Mouse (Mus musculus) liver, embryonic 14.5 days (tissue): ENCODE data around the gene Pax5. TPM values are rescaled to one million over a fixed set of nuclear protein-coding genes. Genes with fewer than 3 reads are reported as not detected.

Experiments
- ATAC-seq: fragments of 200-750 bp; cut with Nextera tagmentation; 2 replicates; pipeline ENCODE4 v1.8.0; 2017; ENCODE audit warnings: moderate number of reproducible peaks, mild to moderate bottlenecking, moderate library complexity; ENCODE audit not compliant: insufficient read depth
- DNase-seq, 3 experiments: peaks; one replicate each; pipeline ENCODE4 v3.0.0-alpha.2; 2012 to 2013; ENCODE audit warnings: low read depth in 3 of 3, low spot score in 3 of 3
- H3K27ac ChIP-seq: fragments of 300-500 bp; sonication (generic); 2 replicates; pipeline ENCODE4 v1.5.1; 2014; ENCODE audit warnings: moderate library complexity, mild to moderate bottlenecking, control low read depth, inconsistent platforms
- H3K27me3 ChIP-seq: fragments of 300-500 bp; sonication (generic); 2 replicates; pipeline ENCODE4 v1.6.1; 2014; ENCODE audit warnings: mild to moderate bottlenecking, low read length, moderate library complexity; ENCODE audit not compliant: control insufficient read depth, insufficient read depth
- H3K36me3 ChIP-seq: fragments of 300-500 bp; sonication (generic); replicated peaks from 2 replicates; pipeline ENCODE4 v1.6.1; 2014; ENCODE audit warnings: low read depth; ENCODE audit not compliant: control insufficient read depth, insufficient read depth
- H3K4me1 ChIP-seq, 2 experiments: fragments of 200-500 bp in 1 of 2; fragments of 300-500 bp in 1 of 2; sonication (generic) in 1 of 2; replicated peaks; 2 replicates each; pipeline ENCODE4 v1.6.1; 2012 to 2014; ENCODE audit warnings: antibody characterized with exemption in 1 of 2, inconsistent platforms in 1 of 2, low read length in 1 of 2; ENCODE audit not compliant: control insufficient read depth in 2 of 2, insufficient read depth in 2 of 2
- H3K4me2 ChIP-seq: fragments of 300-500 bp; sonication (generic); 2 replicates; pipeline ENCODE4 v1.6.1; 2014; ENCODE audit warnings: low read depth, mild to moderate bottlenecking, control low read depth, moderate library complexity
- H3K4me3 ChIP-seq, 2 experiments: fragments of 200-500 bp in 1 of 2; fragments of 300-500 bp in 1 of 2; sonication (generic) in 1 of 2; 2 replicates each; pipeline ENCODE4 v1.5.1; 2012 to 2014; ENCODE audit warnings: low read depth in 2 of 2, low read length in 2 of 2, mild to moderate bottlenecking in 2 of 2, control low read depth in 1 of 2, inconsistent platforms in 1 of 2, moderate library complexity in 1 of 2; ENCODE audit not compliant: insufficient read depth in 1 of 2
- H3K9ac ChIP-seq: fragments of 300-500 bp; sonication (generic); replicated peaks from 2 replicates; pipeline ENCODE4 v1.6.1; 2014; ENCODE audit warnings: mild to moderate bottlenecking, control low read depth, moderate library complexity
- H3K9me3 ChIP-seq: fragments of 300-500 bp; sonication (generic); 2 replicates; pipeline ENCODE4 v1.6.1; 2016; ENCODE audit warnings: low read length, mixed read lengths; ENCODE audit not compliant: control insufficient read depth
- CTCF ChIP-seq: IDR thresholded peaks from 2 replicates; pipeline ENCODE4 v1.5.1; 2016; ENCODE audit warnings: antibody characterized with exemption, low read depth, control low read depth
- EP300 ChIP-seq: IDR thresholded peaks from 2 replicates; pipeline ENCODE4 v1.6.1; 2016; ENCODE audit warnings: antibody characterized with exemption, low read depth
- WGBS: fragments of 180-500 bp; shearing (Covaris S2); extraction: QIAGEN DNeasy Blood & Tissue Kit; methylation state at CpG from one replicate; pipeline ENCODE4 v1.1.7; 2014; ENCODE audit not compliant: insufficient replicate concordance; 5-methylcytosine and 5-hydroxymethylcytosine counted together
- polyA plus RNA-seq, 2 experiments: library from polyadenylated mRNA; depleted of rRNA in 1 of 2; stranded (reverse) in 1 of 2; unstranded in 1 of 2; fragments of >200 nt; fragmentation: Nextera tagmentation in 1 of 2; extraction: Ambion mirVana in 1 of 2; gene quantifications; 2 replicates each; pipeline versions ENCODE4 v1.2.1 to v1.2.3; 2012 to 2014

The Pax5 gene
- polyA plus RNA-seq, 2 experiments = 0.05 to 0.12 TPM

DNA sequence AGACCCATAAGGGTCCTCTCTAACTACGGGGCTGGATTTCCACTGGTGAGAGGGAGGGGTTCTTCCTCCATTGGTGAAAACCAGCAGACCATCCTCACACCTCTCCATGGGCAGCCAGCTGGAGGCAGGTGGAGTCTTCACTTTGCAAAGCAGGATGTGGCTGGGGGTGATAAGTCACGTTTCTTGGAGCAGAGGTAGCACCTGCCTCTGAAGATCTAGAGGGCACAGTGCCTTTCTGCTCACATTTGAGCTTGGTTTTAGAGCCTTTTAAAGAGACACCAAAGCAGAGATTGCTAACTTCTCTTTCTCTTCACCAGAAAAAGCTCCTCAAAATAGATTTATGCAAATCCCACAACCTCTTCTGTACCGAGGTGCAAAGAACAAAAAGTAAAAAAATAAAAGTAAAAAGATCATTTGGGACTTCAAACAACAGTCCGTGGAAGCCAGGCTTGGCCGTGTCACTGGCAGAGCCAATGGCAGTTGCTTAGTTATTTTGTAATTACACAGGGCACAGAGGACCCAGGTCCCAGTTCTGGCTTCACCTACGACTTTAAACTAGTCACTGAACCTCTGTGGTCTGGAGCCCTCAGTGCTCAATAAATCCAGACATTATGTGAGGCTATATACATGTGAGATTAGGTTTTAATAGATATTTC lies 29.9 kb downstream of the Pax5 start:
- H3K27me3 ChIP-seq = no peaks in the 10 kb centered on the region
- H3K36me3 ChIP-seq = no peaks in the 10 kb centered on the region
- WGBS = 32% methylated on average over 6 of the region's 6 CpGs
- no peak overlapping the region for H3K27ac ChIP-seq
- H3K4me3 ChIP-seq = no peak overlapping the region
- H3K9ac ChIP-seq = no peak overlapping the region
- DNase-seq (no peak), ATAC-seq (no peak)
- no peaks in the 10 kb centered on the region for H3K4me1 ChIP-seq
- no peak overlapping the region for H3K4me2 ChIP-seq
- TF ChIP-seq CTCF (no peak), EP300 (no peak)
- no peaks in the 10 kb centered on the region for H3K9me3 ChIP-seq

DNA sequence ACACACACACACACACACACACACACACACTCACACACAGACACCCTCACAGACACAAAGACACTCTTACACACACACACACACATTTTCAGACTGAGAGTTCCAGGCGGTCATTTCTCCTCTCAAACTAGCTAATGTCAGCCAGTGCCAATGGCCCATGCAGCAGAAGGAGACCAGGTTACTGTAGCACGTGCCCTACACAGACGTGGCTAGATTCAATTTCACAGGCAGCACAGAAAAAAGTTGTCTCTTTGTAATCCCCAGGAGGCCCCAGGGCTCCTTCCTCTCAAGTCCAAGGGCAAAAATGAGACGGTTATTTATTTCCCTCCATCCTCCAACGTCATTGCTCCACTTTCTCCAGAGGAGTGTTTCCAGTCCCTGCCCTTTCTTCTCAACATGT lies 31.6 kb downstream of the Pax5 start:
- Histone ChIP-seq H3K4me2 (no peak overlapping the region), H3K36me3 (no peaks in the 10 kb centered on the region), H3K4me3 (no peak overlapping the region), H3K27me3 (no peaks in the 10 kb centered on the region), H3K4me1 (no peaks in the 10 kb centered on the region), H3K27ac (no peak overlapping the region), H3K9ac (no peak overlapping the region), H3K9me3 (no peaks in the 10 kb centered on the region)
- ATAC-seq (no peak), DNase-seq (no peak)
- TF ChIP-seq EP300 = no peak
- no peak for TF ChIP-seq CTCF
- 34% methylated on average over 5 of the region's 5 CpGs for WGBS

DNA sequence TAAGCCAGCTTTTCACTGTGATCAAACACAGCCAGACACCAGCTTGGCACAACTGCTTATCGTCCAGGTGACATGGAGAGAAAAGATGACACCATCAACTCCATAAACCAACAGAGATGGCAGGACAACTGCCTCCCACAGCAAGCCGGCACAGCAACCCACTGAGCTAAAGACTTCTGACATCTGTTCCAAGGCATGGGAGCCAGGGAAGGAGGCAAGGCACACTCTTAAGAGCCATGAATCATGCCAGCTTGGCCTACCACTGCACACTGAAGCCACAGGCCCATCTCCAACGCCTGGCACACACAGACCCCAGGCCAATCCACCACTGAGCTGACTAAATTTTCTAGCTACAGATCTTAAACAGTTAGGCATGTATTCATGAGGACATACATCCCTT lies 32.3 kb downstream of the Pax5 start:
- no peak for DNase-seq
- Histone ChIP-seq H3K36me3 (no peaks in the 10 kb centered on the region), H3K27ac (no peak overlapping the region), H3K4me3 (no peak overlapping the region), H3K9ac (no peak overlapping the region), H3K4me1 (no peaks in the 10 kb centered on the region), H3K27me3 (no peaks in the 10 kb centered on the region), H3K9me3 (no peaks in the 10 kb centered on the region), H3K4me2 (no peak overlapping the region)
- ATAC-seq = no peak
- no peak for TF ChIP-seq CTCF
- TF ChIP-seq EP300 = no peak
- WGBS = 51% methylated on average over 3 of the region's 3 CpGs

DNA sequence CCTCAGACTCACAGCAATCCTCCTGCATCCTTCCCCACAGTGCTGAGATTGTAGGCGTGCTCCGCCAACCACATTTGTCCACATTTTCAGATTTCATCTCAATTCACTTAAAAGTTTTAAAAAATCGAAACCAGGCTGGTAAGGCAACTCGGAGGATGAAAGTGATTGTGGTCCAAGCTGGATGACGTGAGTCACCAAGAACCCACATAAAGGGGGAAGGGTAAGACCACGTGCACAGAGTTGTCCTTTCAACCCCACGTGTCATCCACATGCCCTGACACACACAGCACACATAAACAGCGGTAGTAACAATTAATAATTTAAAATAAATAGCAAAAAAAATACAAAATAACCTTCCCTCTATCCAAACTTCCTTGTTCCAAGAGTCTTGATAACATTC lies 35.3 kb downstream of the Pax5 start:
- whole genome bisulfite sequencing = 55% methylated on average over 8 of the region's 8 CpGs
- no peak overlapping the region for H3K27ac ChIP-seq
- DNase-seq = no peak

DNA sequence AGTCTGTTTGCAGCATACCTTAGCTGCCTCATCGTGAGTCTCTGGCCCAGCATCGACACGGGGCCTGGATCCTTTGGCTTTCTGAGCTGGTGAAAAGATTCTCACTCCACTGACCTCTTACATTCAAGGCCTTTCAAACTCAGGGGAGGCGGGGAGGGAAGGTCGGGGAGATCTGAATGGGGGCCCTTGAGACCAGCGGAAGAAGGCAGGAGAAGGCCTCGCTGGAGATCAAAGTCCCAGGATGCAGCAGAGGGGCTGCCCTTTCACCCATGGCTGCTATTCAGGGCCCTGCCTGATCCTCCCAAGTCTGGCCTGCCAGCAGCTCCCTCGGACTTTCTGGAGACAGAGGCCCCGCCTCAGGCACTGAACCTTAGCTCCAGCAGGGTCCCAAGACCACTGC lies 36.6 kb downstream of the Pax5 start:
- no peaks in the 10 kb centered on the region for H3K4me1 ChIP-seq
- H3K4me3 ChIP-seq = no peak overlapping the region
- H3K9me3 ChIP-seq = no peaks in the 10 kb centered on the region
- H3K4me2 ChIP-seq = no peak overlapping the region
- H3K9ac ChIP-seq = no peak overlapping the region
- no peak for ATAC-seq
- H3K36me3 ChIP-seq = no peaks in the 10 kb centered on the region
- 40% methylated on average over 9 of the region's 9 CpGs for WGBS
- no peak overlapping the region for H3K27ac ChIP-seq
- TF ChIP-seq EP300 = no peak
- no peak for TF ChIP-seq CTCF
- no peak for DNase-seq
- H3K27me3 ChIP-seq = no peaks in the 10 kb centered on the region

More for the DNA sequence above, 35.3 kb downstream of the Pax5 start:
- H3K27me3 ChIP-seq = no peaks in the 10 kb centered on the region
- ATAC-seq = no peak
- TF ChIP-seq EP300 = no peak
- no peak for TF ChIP-seq CTCF
- H3K4me1 ChIP-seq = no peaks in the 10 kb centered on the region
- H3K36me3 ChIP-seq = no peaks in the 10 kb centered on the region
- H3K4me3 ChIP-seq = no peak overlapping the region
- no peak overlapping the region for H3K9ac ChIP-seq
- H3K9me3 ChIP-seq = no peaks in the 10 kb centered on the region
- H3K4me2 ChIP-seq = no peak overlapping the region
